Mouse (Mus musculus) liver, embryonic 14.5 days (tissue): ENCODE data around the gene Suds3. TPM values are rescaled to one million over a fixed set of nuclear protein-coding genes. Genes with fewer than 3 reads are reported as not detected.

ENCODE experiments used
- ATAC-seq: fragments of 200-750 bp; cut with Nextera tagmentation; 2 replicates; pipeline ENCODE4 v1.8.0; 2017; ENCODE audit warnings: moderate number of reproducible peaks, mild to moderate bottlenecking, moderate library complexity; ENCODE audit not compliant: insufficient read depth
- DNase-seq, 3 experiments: peaks; one replicate each; pipeline ENCODE4 v3.0.0-alpha.2; 2012 to 2013; ENCODE audit warnings: low read depth in 3 of 3, low spot score in 3 of 3
- H3K27ac ChIP-seq: fragments of 300-500 bp; sonication (generic); 2 replicates; pipeline ENCODE4 v1.5.1; 2014; ENCODE audit warnings: moderate library complexity, mild to moderate bottlenecking, control low read depth, inconsistent platforms
- H3K27me3 ChIP-seq: fragments of 300-500 bp; sonication (generic); 2 replicates; pipeline ENCODE4 v1.6.1; 2014; ENCODE audit warnings: mild to moderate bottlenecking, low read length, moderate library complexity; ENCODE audit not compliant: control insufficient read depth, insufficient read depth
- H3K36me3 ChIP-seq: fragments of 300-500 bp; sonication (generic); replicated peaks from 2 replicates; pipeline ENCODE4 v1.6.1; 2014; ENCODE audit warnings: low read depth; ENCODE audit not compliant: control insufficient read depth, insufficient read depth
- H3K4me1 ChIP-seq, 2 experiments: fragments of 200-500 bp in 1 of 2; fragments of 300-500 bp in 1 of 2; sonication (generic) in 1 of 2; replicated peaks; 2 replicates each; pipeline ENCODE4 v1.6.1; 2012 to 2014; ENCODE audit warnings: antibody characterized with exemption in 1 of 2, inconsistent platforms in 1 of 2, low read length in 1 of 2; ENCODE audit not compliant: control insufficient read depth in 2 of 2, insufficient read depth in 2 of 2
- H3K4me2 ChIP-seq: fragments of 300-500 bp; sonication (generic); 2 replicates; pipeline ENCODE4 v1.6.1; 2014; ENCODE audit warnings: low read depth, mild to moderate bottlenecking, control low read depth, moderate library complexity
- H3K4me3 ChIP-seq, 2 experiments: fragments of 200-500 bp in 1 of 2; fragments of 300-500 bp in 1 of 2; sonication (generic) in 1 of 2; 2 replicates each; pipeline ENCODE4 v1.5.1; 2012 to 2014; ENCODE audit warnings: low read depth in 2 of 2, low read length in 2 of 2, mild to moderate bottlenecking in 2 of 2, control low read depth in 1 of 2, inconsistent platforms in 1 of 2, moderate library complexity in 1 of 2; ENCODE audit not compliant: insufficient read depth in 1 of 2
- H3K9ac ChIP-seq: fragments of 300-500 bp; sonication (generic); replicated peaks from 2 replicates; pipeline ENCODE4 v1.6.1; 2014; ENCODE audit warnings: mild to moderate bottlenecking, control low read depth, moderate library complexity
- H3K9me3 ChIP-seq: fragments of 300-500 bp; sonication (generic); 2 replicates; pipeline ENCODE4 v1.6.1; 2016; ENCODE audit warnings: low read length, mixed read lengths; ENCODE audit not compliant: control insufficient read depth
- CTCF ChIP-seq: IDR thresholded peaks from 2 replicates; pipeline ENCODE4 v1.5.1; 2016; ENCODE audit warnings: antibody characterized with exemption, low read depth, control low read depth
- EP300 ChIP-seq: IDR thresholded peaks from 2 replicates; pipeline ENCODE4 v1.6.1; 2016; ENCODE audit warnings: antibody characterized with exemption, low read depth
- WGBS: fragments of 180-500 bp; shearing (Covaris S2); extraction: QIAGEN DNeasy Blood & Tissue Kit; methylation state at CpG from one replicate; pipeline ENCODE4 v1.1.7; 2014; ENCODE audit not compliant: insufficient replicate concordance; 5-methylcytosine and 5-hydroxymethylcytosine counted together
- polyA plus RNA-seq, 2 experiments: library from polyadenylated mRNA; depleted of rRNA in 1 of 2; stranded (reverse) in 1 of 2; unstranded in 1 of 2; fragments of >200 nt; fragmentation: Nextera tagmentation in 1 of 2; extraction: Ambion mirVana in 1 of 2; gene quantifications; 2 replicates each; pipeline versions ENCODE4 v1.2.1 to v1.2.3; 2012 to 2014

The Suds3 gene
- polyA plus RNA-seq, 2 experiments: 19.8 to 22.7 TPM

GRCm38 (mm10) chr5:117159805-117160291 lies 43.9 kb upstream of the Suds3 start:
- Histone ChIP-seq H3K9me3 (no peaks in the 10 kb centered on the region), H3K4me1 (peaks cover 0 to 15% of the 10 kb centered on the region in 2 experiments; a peak in 2 of 4 replicates), H3K4me3 (no peak overlapping the region), H3K27me3 (no peaks in the 10 kb centered on the region), H3K36me3 (peaks cover 20% of the 10 kb centered on the region), H3K9ac (no peak overlapping the region), H3K27ac (no peak overlapping the region), H3K4me2 (no peak overlapping the region)
- 78% methylated on average over 6 of the region's 6 CpGs for WGBS
- ATAC-seq: no peak
- DNase-seq: no peak
- TF ChIP-seq EP300 (no peak), CTCF (no peak)

DNA sequence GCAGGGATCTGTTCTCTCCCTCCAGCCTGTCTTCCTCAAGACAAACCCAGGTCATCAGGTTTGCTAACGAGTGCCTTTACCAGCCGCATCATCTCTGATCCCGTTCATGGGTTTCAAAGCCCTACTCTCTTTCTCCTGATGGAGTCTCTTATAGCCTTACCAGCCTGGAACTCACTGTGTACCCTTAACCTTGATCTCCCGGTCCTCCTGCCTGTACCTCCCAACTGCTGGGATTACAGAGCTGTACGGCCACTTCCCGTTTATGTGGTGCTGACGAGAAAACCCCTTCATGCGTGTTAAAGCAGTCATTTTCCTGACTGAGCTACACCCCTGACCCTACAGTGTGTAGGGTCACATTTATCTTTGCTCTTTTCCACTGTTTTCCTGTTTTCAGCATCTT lies 43.4 kb upstream of the Suds3 start:
- Histone ChIP-seq H3K4me3 (no peak overlapping the region), H3K4me2 (no peak overlapping the region), H3K36me3 (peaks cover 22% of the 10 kb centered on the region), H3K9me3 (no peaks in the 10 kb centered on the region), H3K4me1 (peaks cover 0 to 15% of the 10 kb centered on the region in 2 experiments; a peak in 2 of 4 replicates), H3K27ac (no peak overlapping the region), H3K27me3 (no peaks in the 10 kb centered on the region), H3K9ac (no peak overlapping the region)
- WGBS: 53% methylated on average over 8 of the region's 8 CpGs
- no peak for TF ChIP-seq EP300
- no peak for TF ChIP-seq CTCF
- ATAC-seq (peak; percentile 29; the same call in 1 of the 2 replicates), DNase-seq (no peak)

GRCm38 (mm10) chr5:117158335-117159018 lies 42.6 kb upstream of the Suds3 start:
- Histone ChIP-seq H3K9ac (no peak overlapping the region), H3K4me2 (no peak overlapping the region), H3K36me3 (peaks cover 19% of the 10 kb centered on the region), H3K9me3 (no peaks in the 10 kb centered on the region), H3K4me1 (peaks cover 0 to 15% of the 10 kb centered on the region in 2 experiments; a peak in 2 of 4 replicates), H3K27me3 (no peaks in the 10 kb centered on the region), H3K27ac (no peak overlapping the region), H3K4me3 (no peak overlapping the region)
- WGBS: 77% methylated on average over 7 of the region's 7 CpGs
- ATAC-seq (no peak), DNase-seq (no peak)
- TF ChIP-seq CTCF (no peak), EP300 (no peak)

GRCm38 (mm10) chr5:117153527-117154091 lies 37.7 kb upstream of the Suds3 start:
- ATAC-seq (no peak), DNase-seq (no peak)
- Histone ChIP-seq H3K36me3 (peaks cover 34% of the 10 kb centered on the region), H3K4me2 (no peak overlapping the region), H3K27me3 (no peaks in the 10 kb centered on the region), H3K9me3 (no peaks in the 10 kb centered on the region), H3K9ac (no peak overlapping the region), H3K4me1 (peaks cover 8 to 9% of the 10 kb centered on the region in 2 experiments; a peak in 3 of 4 replicates), H3K27ac (no peak overlapping the region), H3K4me3 (no peak overlapping the region)
- no peak for TF ChIP-seq CTCF
- 73% methylated on average over 15 of the region's 15 CpGs for WGBS

GRCm38 (mm10) chr5:117152944-117153343 lies 37.0 kb upstream of the Suds3 start:
- H3K27ac ChIP-seq: no peak overlapping the region
- peaks cover 34% of the 10 kb centered on the region for H3K36me3 ChIP-seq
- H3K4me1 ChIP-seq: peaks cover 12% of the 10 kb centered on the region in 2 experiments; a peak in 3 of 4 replicates
- H3K27me3 ChIP-seq: no peaks in the 10 kb centered on the region
- no peak overlapping the region for H3K4me2 ChIP-seq
- no peak overlapping the region for H3K4me3 ChIP-seq
- no peak overlapping the region for H3K9ac ChIP-seq
- no peaks in the 10 kb centered on the region for H3K9me3 ChIP-seq
- TF ChIP-seq CTCF (peak; percentile 34; the same call in 1 of the 2 replicates), EP300 (no peak)
- DNase-seq (no peak), ATAC-seq (no peak)
